Mouse (Mus musculus) effector memory CD4-positive, alpha-beta T cell, adult 5 months (primary cell): ENCODE results near the gene Rnf6. TPM values are rescaled to one million over a fixed set of nuclear protein-coding genes. Genes with fewer than 3 reads are reported as not detected.

Experiments used
- polyA plus RNA-seq: library from polyadenylated mRNA; unstranded; fragments of 100-300 nt; shearing (Covaris generic); gene quantifications from one replicate; pipeline ENCODE4 v1.2.1, GENCODE M21; 2017

The Rnf6 gene
- 71.3 TPM for polyA plus RNA-seq

DNA sequence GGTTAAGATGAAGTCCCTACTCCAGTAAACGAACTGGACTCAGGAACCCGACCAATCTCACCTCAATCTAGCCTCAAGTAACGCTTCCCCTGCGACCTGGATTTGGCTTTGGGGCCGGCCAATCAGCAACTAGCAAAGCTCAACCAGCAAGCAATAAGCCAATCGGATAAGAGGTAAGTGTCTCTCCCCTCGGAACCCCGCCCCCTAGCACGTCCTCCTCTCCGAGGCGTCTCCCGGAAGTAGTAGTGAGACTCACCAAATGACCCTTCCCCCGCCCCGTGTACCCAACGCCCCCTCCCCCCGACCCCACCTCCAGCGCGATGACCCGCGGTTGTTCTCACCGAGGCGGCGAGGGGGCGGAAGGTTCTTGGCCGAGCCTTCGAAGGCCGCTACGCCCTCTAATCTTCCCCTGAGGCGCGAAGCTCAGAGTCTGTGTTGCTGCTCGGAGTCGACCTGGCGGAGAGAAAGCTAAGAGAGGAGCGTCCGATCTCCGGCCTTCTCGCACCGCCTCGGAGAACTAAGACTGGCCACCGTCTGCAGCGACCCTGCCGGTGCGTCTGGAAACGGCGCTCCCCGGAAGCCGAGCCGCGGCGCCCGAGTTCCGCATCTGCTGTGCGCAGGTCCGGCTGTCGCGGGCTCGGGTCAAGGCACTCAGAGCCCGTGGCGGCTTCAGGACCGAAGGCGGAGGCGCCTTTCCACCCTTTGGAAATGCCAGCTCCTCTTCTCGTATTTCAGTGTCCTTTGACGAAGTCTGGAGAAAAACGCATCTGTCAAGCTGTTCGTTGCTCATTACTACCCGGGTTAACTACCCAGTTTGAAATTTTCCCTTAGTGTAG lies at the start of gene Rnf6:
Gene Rnf6 (minus strand): TSS at position 677 of the 836 bp plus-strand sequence.

DNA sequence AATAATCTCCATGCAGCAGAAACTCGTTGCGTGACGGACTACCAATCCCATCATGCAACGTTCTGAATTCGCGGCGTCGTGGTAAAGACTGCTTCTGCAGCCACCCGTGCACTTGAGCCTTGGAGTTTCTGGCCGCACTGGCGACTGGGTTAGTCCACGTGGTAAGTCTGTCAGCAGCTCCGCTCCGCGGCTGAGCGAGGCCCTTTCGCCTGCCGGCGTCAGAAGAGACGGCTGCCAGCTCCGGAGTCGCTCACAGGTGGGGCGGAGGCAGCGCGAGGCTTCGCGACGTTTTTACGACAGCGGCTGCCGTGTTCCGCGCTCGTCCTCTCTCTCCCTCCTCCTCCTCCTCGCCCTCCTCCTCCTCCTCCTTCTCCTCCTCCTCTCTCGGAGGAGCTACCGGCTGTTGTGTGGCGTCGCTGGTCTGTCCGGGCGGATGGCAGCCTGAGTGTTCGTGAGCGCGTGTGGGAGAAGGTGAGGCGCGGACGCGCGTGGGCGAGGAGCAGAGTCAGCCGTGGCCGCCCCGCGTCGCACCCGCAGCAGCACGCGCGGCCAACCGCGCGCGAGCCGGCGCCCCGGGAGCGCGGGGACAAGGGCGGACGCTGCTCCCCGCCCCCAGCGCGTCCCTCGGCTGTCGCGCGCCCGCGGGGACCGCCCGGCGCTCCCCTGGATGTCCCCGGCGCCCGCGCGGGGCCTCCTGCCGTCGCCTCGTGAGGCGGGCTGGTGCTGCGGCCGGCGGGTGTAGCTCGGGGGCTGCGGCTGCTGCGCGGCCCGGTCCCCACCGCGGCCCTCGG lies 9.7 kb upstream of the Rnf6 start, which contains the start of gene Cdk8:
Gene Cdk8 (plus strand): TSS at position 367 of the 791 bp plus-strand sequence.

DNA sequence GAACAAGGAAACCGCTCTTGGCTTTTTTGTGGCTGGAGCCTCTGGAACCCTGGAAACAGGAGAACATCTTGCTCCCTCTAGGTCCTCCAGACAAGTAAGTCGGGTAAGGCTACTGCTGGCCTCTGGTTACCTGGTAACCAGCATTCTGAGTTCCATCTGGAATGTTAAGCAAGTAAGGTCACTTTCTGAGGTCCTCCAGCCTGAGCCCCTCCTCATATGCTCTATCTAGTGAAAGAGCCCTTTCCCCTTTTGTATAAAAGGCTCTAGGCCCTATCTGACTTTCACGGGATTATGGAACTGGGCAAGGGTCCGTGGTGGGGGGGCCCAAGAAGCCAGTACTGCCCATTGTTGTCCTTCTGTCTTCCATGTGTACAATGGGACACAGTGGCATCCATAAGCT lies 36.2 kb downstream of the Rnf6 start, which contains the start of gene 1700001J03Rik:
Gene 1700001J03Rik (minus strand): TSS at position 101 of the 400 bp plus-strand sequence.

DNA sequence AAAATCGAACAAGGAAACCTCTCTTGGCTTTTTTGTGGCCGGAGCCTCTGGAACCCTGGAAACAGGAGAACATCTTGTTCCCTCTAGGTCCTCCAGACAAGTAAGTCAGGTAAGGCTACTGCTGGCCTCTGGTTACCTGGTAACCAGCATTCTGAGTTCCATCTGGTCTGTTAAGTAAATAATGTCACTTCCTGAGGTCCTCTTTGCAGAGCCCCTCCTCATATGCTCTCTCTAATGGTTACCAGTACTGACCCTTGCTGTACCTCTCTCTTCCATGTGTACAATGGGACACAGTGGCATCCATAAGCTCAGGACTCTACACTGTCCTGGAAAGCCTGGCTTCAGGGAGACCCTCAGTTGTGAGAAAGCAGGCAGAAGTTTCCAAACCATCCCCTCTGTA lies 50.7 kb downstream of the Rnf6 start, which contains the start of gene Gm6309:
Gene Gm6309 (minus strand): TSS at position 101 of the 400 bp plus-strand sequence.

DNA sequence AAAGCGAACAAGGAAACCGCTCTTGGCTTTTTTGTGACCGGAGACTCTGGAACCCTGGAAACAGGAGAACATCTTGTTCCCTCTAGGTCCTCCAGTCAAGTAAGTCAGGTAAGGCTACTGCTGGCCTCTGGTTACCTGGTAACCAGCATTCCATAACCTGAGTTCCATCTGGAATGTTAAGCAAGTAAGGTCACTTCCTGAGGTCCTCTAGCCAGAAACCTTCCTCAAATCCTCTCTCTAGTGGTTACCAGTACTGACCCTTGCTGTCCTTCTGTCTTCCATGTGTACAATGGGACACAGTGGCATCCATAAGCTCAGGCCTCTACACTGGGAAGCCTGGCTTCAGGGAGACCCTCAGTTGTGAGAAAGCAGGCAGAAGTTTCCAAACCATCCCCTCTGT lies 60.9 kb downstream of the Rnf6 start, which contains the start of gene Gm5565:
Gene Gm5565 (minus strand): TSS at position 101 of the 400 bp plus-strand sequence.

Other genes starting within 250 kb of the Rnf6 start
- not detected for gene Cyp3a25, start 211.9 kb downstream of the Rnf6 start, polyA plus RNA-seq
- not detected for gene Cyp3a59, start 142.3 kb downstream of the Rnf6 start, polyA plus RNA-seq
- gene Gm5565, start 61.0 kb downstream of the Rnf6 start, polyA plus RNA-seq = not detected
- gene Gm6309, start 50.8 kb downstream of the Rnf6 start, polyA plus RNA-seq = not detected
- gene 1700001J03Rik, start 36.3 kb downstream of the Rnf6 start, polyA plus RNA-seq = not detected
- gene Cdk8, start 9.7 kb upstream of the Rnf6 start, polyA plus RNA-seq = 16.6 TPM
- not detected for gene Wasf3, start 163.4 kb upstream of the Rnf6 start, polyA plus RNA-seq